Mouse (Mus musculus) stomach, postnatal 0 days (tissue): ENCODE measurements at regions not wholly inside any gene's neighbourhood (a gene's known extent, or its start where the extent isn't known, plus 50 kb on each side); places are given as distances from the start of the nearest gene placed in this dataset.

ENCODE experiments used
- CTCF ChIP-seq: IDR thresholded peaks from 2 replicates; pipeline ENCODE4 v1.5.1; 2016; ENCODE audit warnings: antibody characterized with exemption, low read depth, mild to moderate bottlenecking, moderate library complexity
- EP300 ChIP-seq: optimal IDR thresholded peaks from 2 replicates; pipeline ENCODE3; 2016; ENCODE audit warnings: antibody characterized with exemption

GRCm38 (mm10) chr14:111809871-111810270 is 135.0 kb downstream of the Slitrk5 start:
- no peak for TF ChIP-seq CTCF
- TF ChIP-seq EP300: no peak
